Comparison of ENCODE assay signal across 8 mouse cellular contexts in genomic region chr16:38729610-38730288, GRCm38 (mm10). TPM values are rescaled to one million over a fixed set of nuclear protein-coding genes. Genes with fewer than 3 reads are reported as not detected.
A peak's percentile ranks its signal among the peaks of the same experiment; 100 is the strongest.
DNase-seq lines count a peak whose midpoint lies in the region; ATAC-seq and TF ChIP-seq lines count a peak whose summit lies in the region.

No protein-coding gene starts in this region.

- 43% methylated on average over 15 of the region's 15 CpGs for WGBS in kidney, embryonic 14.5 days

- no peak overlapping the region for H3K4me3 ChIP-seq in kidney, embryonic 14.5 days (ENCODE audit: low read length)
- H3K4me3 ChIP-seq in E14TG2a.4 (replicated peaks; ENCODE audit: low read length): no peak overlapping the region

- H3K27me3 ChIP-seq in kidney, embryonic 14.5 days (ENCODE audit: control insufficient read depth, insufficient read depth, low read length): no peaks in the 10 kb centered on the region
- H3K27me3 ChIP-seq in E14TG2a.4 (ENCODE audit: insufficient read depth, low read length): peaks cover 7% of the 10 kb centered on the region; the same call in 1 of the 2 replicates

- peak overlapping the region; percentile 17; the same call in 1 of the 2 replicates for H3K4me2 ChIP-seq in kidney, embryonic 14.5 days (replicated peaks; ENCODE audit: low read depth, low read length)

- no peak overlapping the region for H3K27ac ChIP-seq in kidney, embryonic 14.5 days (ENCODE audit: low read depth, low read length)

- peak; percentile 66; the same call in 1 of the 2 replicates for ATAC-seq in kidney, embryonic 14.5 days (ENCODE audit: low FRiP score, low TSS enrichment)
- peak; percentile 74 for ATAC-seq in megakaryocyte-erythroid progenitor cell, adult 5-6 weeks (replicated peaks; ENCODE audit: low FRiP score, low TSS enrichment, poor library complexity, severe bottlenecking)

- no peaks in the 10 kb centered on the region for H3K4me1 ChIP-seq in kidney, embryonic 14.5 days (ENCODE audit: control insufficient read depth, insufficient read depth, low read length)
- peaks cover 8% of the 10 kb centered on the region for H3K4me1 ChIP-seq in E14TG2a.4 (replicated peaks; ENCODE audit: low read depth, low read length)

- H3K9ac ChIP-seq in kidney, embryonic 14.5 days (ENCODE audit: low read depth, low read length): no peak overlapping the region

- no peaks in the 10 kb centered on the region for H3K9me3 ChIP-seq in kidney, embryonic 14.5 days (ENCODE audit: control insufficient read depth, low read length)
- H3K9me3 ChIP-seq in E14TG2a.4 (ENCODE audit: low read length): no peaks in the 10 kb centered on the region

- DNase-seq in kidney, postnatal 4 days: no peak
- peak; percentile 73 for DNase-seq in embryo, embryonic 11 days
- peak; percentile 80 for DNase-seq in induced T-regulatory cell, adult 2 months (ENCODE audit: low read depth)
- no peak for DNase-seq in testis, postnatal 10 days (ENCODE audit: low spot score)
- DNase-seq in cerebellum, postnatal 4 days (ENCODE audit: low spot score in 2 of 2): no peak

- H3K36me3 ChIP-seq in kidney, embryonic 14.5 days (ENCODE audit: control insufficient read depth, insufficient read depth, low read length): no peaks in the 10 kb centered on the region
- H3K36me3 ChIP-seq in E14TG2a.4 (ENCODE audit: insufficient read depth, low read length): no peaks in the 10 kb centered on the region

- peak; percentile 28 for TF ChIP-seq CTCF in E14TG2a.4 (conservative IDR thresholded peaks at IDR 0.05; ENCODE audit: low read length)

RNA-seq across cellular contexts. Expression of gene B4galt4, which starts 12.3 kb away (rescaled TPM):
- 24.5 and 32.7 TPM in 2 replicates for polyA plus RNA-seq in kidney, embryonic 14.5 days (2014; fragmentation: Nextera tagmentation; extraction: Ambion mirVana)
- total RNA-seq in megakaryocyte-erythroid progenitor cell, adult 5-6 weeks (2014; fragmentation: Nextera tagmentation): not detected in 2 replicates
- 1.8 and 2.9 TPM in 2 replicates for total RNA-seq in megakaryocyte-erythroid progenitor cell, adult 5-6 weeks (2017)

RNA-seq across cellular contexts. Expression of gene Arhgap31, which starts 16.7 kb away (rescaled TPM):
- 7.3 and 10.0 TPM in 2 replicates for polyA plus RNA-seq in kidney, embryonic 14.5 days (2014; fragmentation: Nextera tagmentation; extraction: Ambion mirVana)
- 1.4 and 1.7 TPM in 2 replicates for total RNA-seq in megakaryocyte-erythroid progenitor cell, adult 5-6 weeks (2014; fragmentation: Nextera tagmentation)
- total RNA-seq in megakaryocyte-erythroid progenitor cell, adult 5-6 weeks (2017): 0.14 and 0.91 TPM in 2 replicates

Comparison
In these comparisons a context has a peak if more than half of its experiments do, and no peak if none do; other contexts are left out.
1. DNase-seq: peak in embryo, embryonic 11 days (single experiment) and induced T-regulatory cell, adult 2 months (single experiment); none in kidney, postnatal 4 days (0 of 2), testis, postnatal 10 days (single experiment) and cerebellum, postnatal 4 days (0 of 2).